Mouse (Mus musculus) R1 (cell line): ENCODE measurements around the gene Sec24d.

Experiments used
- DNase-seq: peaks from one replicate; pipeline ENCODE4 v3.0.0-alpha.2; 2018; ENCODE audit warnings: low read depth, low spot score

Gene Sec24d

DNA sequence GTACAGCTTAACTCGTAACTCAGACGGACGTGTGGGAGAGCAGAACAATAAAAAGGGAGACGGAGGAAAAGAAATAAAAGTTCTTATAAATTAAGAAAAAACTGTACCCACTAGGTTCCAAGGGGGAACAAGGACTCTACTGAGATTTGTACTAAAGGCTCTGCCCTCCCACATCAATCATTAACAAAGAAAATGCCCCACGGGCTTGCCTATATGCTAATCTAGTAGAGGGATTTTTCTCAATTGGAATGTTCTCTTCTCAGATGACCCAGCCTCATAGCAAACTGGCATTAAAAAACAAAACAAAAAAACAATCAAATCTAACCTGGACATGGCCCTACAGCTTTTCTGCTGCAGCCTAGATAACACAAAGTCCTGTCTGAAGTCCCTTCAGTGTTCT is 128.4 kb downstream of the Sec24d start:
- no peak for DNase-seq

DNA sequence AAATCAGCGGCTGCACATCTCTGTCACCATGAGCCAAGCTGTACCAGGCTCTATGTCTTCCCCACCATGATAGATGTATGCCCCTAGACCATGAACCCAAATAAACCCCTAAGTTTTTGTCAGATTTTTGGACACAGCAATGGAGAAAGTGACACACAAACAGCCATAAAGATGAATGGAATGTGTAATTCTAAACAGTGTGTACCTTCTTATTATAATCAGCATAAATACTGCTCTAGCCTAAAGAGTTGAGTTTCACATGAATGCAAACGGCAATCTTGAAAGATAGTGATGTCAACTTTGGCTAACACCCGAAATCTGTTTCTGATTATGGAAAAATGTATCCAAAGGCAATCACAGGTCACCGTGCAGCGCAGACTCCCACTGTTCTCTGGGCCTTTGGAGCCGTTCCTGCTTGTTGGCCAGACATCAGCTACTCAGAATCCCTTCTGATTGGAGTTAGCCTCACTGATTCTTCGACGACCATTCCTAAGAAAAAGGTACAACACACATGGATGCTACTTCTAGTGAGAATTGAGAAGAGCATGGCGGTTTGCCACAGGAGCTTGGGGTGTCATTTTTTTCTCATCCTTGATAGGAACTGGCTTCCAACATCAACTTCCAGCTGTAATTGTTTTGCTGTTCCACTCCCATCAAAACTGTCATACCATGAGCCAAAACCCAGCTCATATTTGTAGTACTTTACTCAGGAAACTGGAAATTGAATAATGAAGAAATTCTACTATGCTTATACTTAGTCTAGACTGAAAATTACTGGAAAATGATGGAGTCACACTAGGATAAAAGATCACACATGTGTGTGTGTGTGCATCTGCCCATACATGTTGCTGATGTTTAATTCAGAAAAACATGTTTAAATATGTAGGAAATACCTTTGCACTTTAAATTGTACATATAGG is 130.6 kb downstream of the Sec24d start:
- no peak for DNase-seq

- no peak for DNase-seq
These were observed 137.7 kb downstream of the Sec24d start for GRCm38 (mm10) chr3:123404945-123405344.

DNA sequence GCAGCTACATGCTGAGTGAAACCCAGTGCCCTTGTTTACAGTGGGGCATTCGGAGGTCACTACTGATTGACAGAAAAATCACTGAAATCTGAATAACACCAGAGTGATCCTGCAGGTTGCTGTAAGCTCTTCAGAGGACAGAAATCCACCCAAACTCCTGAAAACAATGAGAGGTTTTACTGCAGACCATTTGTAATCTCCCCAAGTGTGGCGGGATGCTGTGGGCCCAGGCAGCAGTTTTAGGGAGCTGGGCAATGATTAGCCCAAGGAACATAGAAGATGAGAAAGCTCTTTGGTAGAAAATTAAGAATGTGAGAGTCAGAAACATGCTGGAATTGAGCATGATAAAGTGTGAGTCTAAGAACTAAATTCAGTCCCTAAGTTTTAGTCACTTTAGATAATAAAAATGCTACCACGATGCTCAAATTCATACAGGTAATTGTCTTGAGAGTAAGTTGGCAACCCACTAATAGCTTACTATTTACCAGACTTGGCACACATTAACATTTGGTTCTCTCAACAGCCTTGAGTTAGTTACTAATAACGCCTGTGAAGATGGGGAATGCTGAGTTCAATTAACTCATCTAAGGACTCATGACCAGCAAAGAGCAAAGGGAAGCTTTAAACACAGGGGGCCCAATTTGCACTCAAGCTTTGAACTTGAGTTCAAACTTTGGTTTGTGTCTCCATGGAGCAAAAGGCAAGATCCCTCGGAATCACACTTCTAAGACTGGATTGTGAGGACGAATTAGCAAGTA is 144.7 kb downstream of the Sec24d start:
- no peak for DNase-seq

DNA sequence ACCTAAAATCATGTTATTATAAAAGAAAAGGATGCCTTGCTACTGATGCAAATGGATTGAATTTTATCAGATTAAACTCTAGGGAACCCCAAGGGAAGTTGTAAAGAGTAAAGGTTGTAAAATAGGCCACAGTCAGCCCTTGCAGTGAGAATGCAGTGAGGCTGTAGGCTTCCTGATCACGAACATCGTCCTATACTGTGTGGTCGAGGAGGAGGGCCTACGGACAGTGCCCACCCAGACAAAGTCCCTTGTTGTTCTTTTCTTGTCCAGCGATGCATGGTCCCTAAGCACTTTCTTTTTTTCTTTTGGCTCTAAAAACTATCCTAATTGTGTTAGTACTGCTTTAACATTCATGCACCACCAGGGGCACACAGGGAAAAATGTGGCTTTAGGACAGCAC is 145.9 kb downstream of the Sec24d start:
- no peak for DNase-seq
